Mouse (Mus musculus) thymus, adult 18-20 months (tissue): ENCODE results near the gene Frmd6.

Source experiments
- DNase-seq, 2 experiments: peaks; one replicate each; pipeline ENCODE4 v3.0.0; 2022; ENCODE audit warnings: mixed read lengths in 2 of 2

The Frmd6 gene

DNA sequence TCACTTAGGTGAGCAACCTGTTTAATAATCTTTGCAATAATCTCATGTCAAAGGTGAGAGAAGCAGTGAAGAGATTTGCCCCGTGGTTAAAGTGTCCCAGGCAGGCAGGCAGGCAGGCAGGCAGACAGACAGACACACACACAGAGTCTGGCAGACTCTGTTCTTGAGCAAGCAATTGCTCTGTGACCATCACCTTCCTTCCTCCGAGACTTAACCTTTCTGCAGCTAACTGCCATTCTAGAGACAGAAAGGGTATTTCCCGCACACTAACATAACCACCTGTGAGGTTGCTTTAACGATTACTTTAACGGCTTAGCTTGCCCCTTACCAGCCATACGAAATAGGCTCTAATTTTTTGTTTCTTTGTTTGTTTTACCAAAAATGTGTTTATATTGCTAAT, 30.4 kb downstream of the Frmd6 start:
- no peak for DNase-seq

DNA sequence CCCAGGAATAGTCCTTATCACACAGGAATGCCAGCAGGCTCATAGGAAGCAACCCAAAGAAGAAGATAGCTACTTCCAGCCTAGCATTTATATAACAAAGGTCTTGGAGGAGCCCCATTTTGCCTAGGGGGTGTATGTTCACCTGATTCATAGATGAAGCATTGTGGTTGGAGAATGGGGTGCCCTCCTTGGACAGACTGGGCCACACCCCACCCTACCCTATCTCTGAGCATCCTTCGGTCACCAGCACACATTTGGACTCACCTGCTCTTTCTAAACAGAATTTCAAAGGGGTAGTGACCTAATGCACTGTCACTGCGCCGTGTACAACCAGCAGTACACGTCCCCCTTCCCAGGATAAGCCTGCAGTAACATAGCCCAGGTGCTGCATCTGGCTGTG, 31.5 kb downstream of the Frmd6 start:
- DNase-seq, result no peak

DNA sequence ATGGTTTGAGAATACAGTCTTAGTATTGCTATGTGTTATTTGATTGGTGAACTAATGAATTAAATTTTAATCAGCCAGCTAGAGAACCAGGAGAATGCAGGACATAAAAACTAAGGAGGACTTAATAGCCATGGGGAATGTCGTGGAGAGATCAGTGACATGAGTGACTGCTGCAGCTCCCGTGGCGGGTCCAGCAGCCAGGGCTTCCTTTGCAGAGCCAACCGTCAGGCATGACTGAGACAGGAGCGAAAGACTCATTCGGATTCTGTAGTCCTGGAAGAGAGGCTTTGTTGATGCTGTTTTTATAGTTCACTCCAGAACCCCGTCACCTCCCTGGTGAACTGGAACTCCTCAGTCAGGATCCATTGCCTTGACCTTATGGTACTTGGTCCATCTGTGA, 38.0 kb downstream of the Frmd6 start:
- no peak for DNase-seq

DNA sequence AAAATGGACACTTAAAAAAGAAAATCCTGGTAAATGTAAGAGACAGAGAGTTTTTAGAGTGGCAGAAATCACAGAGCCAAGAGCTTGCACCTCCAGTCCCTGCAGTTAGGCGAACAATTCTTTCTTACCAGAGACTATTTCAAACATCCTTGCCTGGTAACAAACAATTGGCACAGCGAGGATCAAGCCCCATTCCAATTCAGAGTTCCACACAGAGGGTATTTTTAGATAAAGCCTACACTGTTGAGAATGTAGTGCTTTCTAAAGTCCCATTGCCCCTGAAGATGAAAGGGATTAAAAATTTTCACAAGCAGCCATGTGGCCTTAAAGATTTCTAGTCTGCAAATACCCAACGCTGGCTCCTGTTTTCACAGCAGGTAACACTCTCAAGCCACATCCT, 42.5 kb downstream of the Frmd6 start:
- DNase-seq, result no peak

DNA sequence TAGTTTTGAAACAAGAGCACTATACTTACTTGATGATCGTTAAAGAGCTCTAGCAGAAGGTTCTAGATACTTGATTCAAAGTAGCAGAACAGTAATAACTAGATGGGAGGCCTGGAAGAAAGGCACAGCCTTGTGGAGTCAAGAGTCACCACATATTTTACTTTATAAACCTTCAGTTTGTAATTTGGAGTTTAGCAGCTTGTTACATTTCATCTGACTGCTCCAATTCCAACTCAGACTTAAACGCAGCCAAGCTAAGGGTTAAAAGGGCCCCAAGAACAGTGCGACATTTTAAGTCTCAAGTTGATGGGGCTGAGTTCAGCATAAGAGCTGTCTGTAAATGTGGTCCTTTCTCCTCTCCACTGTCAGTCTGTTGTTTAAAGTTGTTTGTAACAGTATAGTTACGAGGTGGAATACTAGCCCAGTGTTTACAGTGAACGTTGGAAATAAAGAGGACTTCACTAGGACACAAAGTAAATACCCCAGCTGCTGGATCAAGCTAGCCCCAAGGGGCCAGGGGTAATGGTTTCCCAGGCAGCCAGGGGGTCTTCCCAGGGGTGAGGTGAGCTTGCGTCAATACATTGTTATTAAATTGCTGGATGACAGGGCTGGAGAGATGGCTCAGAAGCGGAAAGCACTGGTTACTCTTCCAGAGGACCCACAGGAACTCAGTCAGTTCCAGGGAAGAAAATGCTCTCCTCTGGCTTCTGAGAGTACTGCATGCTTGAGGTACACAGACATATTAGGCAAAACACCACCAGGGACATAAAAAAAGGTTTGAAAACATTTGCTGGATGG, 43.1 kb downstream of the Frmd6 start:
- no peak for DNase-seq

DNA sequence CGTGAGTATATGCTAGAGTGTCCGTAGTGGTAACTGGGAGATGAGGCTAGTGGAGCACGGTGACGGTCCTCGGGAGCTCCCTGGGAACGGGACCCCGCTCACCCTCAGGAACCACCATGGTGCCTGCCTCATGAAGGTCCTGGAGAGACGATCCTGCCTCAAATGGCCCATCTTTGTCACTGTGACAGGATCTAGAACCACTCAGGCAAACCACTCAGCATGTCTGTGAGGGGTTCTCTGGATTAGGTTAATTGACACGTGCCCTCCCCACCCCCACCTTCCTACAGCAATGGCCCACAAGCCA, 43.6 kb downstream of the Frmd6 start:
- DNase-seq, result no peak

DNA sequence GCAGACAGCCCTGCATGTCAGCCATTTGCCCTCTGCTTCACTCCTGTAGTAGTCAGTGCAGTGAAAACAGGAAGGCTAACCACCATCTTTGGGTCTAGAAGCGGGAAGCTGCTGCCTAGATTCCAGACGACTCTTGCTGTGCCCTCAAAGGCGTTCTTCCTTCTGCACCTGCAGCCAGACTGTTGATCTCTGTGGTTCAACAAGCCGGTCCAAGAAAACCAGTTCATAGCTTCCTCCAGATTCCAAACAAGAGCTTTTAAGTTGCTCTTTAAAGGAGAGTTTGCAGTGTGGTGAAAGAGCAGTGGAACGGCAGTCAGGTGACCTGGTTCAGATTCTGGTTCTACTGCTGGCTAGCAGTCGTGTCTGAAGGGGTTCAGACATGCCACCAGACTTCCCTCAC, 48.2 kb downstream of the Frmd6 start:
- peak; percentile 27 to 59 for DNase-seq

DNA sequence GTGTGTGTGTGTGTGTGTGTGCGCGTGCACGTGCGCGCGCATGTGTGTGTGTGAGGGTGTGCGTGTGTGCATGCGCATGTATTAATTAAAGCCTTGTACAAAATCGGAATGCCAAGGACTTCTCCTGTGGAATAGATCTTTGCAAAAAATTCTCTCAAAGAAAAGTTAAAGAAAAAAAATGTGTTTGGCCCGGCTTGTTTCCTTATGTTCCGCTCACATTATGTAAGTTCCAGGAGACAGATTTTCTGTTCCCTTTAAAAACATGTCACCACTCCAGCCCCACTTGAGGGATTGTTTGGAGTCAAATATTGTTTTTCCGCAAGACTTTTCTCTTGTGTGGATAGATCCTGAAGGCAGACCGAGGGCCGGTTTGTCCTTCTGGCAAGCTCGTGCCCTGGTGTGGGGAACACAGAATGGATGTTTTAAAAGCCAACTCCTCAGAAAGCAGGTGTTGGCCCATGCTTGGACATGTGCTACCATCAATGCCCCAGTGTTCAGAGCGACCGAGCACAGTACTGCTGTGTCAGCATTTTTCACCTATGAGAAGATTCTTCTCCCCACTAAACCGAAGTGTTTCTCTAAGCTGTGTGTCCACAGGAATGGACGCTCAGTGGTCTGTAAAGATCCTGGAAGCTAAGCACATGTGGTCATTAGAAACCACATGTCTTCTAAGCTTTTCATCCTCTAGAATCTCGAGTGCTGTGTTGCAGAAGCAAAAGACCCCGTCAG, 51.1 kb downstream of the Frmd6 start:
- DNase-seq, result no peak

DNA sequence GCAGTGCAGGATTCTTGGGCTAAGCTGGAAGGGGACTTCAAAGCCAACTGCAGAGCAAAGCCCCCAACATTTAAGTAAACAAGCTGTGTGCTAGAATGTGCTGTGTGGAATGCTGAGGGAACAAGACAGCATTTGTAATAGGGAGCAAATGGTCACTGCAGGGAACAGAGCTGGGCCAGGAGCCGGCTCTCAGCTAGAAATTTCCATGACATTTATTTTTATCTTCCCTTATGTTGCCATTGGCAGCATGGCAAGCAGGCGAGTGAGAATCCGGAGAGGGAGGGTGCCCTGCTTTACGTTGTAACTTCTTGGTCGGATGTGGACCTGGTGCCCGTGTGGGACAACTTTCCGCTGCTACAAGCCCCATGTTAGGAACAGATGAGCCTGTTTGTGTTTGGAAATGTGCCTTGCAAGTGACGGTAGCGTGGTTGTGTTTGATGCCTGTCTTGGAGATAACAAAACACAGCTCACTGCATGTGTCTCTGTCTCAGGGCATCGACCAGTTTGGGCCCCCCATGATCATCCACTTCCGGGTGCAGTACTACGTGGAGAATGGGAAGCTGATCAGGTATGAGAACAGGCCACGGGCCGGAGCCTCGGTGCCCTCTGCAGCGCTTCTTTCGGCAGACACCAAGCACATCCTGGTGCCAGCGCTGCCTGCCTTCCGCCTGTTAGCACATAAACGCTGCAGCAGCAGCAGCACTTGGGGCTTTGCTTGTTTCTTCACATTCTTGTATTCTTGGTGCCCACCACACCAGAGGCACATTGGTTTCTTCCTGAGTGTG, 52.8 kb downstream of the Frmd6 start:
- DNase-seq, result no peak

DNA sequence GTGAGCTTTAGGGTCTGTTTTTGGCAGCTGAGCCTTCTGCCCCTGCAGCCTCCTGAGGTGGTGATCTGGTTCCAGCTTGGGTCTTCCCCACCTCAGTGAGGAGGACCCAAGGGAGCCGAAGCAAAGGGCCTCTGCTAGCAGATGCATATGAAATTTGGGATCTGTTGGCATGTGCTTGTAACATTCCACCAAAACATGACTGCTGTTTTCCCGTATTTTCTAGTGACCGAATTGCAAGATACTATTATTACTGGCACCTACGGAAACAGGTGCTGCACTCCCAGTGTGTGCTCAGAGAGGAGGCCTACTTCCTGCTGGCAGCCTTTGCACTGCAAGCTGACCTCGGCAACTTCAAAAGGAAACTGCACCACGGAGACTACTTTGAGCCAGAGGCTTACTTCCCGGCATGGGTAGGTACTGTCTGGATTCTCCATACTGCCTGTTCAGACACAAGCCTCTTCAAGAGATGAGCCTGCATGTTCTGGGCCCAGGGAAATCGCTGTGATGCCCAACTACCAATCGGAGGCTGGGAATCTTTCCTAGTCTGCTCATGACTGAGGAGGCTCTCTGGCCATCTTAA, 55.2 kb downstream of the Frmd6 start:
- no peak for DNase-seq

DNA sequence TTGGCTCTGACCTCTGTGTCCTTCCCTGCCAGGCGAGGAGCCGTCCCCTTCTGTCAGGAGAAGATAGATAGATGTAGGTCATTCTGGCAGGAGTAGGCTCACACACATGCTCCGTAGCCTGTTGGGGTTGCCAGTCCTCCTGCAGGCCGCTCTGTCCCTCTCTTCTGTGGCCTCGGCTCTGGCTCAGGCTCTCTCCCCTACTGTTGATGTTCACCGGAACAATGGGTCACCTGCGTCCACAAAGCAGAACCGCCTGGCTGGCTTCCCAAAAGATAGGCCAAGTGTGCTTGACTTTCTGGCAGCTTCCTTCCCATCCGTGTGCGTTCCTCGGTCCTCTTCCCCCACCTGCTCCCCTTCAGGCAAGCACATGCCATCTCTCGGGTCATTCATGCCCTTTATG, 56.0 kb downstream of the Frmd6 start:
- DNase-seq, result no peak

DNA sequence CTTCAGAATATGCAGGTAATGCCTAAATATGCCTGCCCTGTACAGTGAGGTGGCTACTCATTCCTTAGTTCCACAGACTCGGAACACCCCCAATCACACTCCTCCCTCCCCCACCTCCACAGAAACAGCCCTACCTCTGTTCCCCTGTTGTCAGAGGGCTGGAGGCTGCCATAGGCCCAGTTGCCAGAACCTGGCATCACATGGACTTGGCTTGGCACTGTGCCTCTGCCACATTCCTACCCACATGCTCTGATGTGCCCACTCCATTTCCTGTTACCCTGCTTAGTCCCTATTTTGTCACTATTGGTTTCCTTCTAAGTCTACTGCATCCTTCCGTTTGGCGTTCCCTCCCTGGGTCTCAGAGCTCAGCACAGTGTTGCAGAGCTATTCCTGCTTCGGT, 56.5 kb downstream of the Frmd6 start:
- no peak for DNase-seq

DNA sequence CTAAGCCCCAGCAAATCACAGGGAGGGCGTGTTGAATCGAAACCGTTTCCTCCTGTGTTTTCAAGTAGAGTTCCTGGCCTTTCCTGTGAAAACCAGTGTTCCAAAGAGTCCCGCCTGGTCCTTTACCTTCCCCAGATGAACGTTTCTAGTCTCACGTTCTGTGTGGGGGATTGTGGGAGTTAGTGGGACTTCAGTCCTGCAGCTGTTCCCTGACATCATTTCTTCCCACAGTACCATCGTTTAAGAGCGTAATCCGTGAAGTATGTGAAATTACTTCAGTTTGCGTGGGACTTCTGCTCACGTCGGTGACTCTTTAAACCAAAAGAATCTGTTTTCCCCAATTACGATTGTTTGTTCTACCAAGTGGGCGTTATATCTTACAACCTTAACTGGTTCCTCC, 57.8 kb downstream of the Frmd6 start:
- no peak for DNase-seq

DNA sequence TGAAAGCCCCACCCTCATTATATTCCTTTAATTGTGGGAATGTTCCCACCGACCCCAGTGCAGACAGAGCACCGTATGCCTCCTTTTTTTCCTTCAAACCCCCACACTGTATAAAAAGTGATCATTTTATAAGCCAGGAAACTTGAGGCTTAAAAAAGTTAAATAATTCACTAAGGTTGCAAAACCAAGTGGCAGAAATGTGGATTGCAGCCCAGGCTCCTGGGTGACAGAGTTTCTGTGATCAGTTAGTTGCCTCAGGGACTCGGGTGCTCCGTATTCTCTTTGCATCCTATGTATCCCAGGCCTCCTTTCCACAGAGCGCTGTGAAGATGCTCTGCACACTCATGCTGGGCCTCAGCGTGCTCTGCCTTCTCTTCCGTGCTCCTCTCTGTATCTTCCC, 58.8 kb downstream of the Frmd6 start:
- no peak for DNase-seq

DNA sequence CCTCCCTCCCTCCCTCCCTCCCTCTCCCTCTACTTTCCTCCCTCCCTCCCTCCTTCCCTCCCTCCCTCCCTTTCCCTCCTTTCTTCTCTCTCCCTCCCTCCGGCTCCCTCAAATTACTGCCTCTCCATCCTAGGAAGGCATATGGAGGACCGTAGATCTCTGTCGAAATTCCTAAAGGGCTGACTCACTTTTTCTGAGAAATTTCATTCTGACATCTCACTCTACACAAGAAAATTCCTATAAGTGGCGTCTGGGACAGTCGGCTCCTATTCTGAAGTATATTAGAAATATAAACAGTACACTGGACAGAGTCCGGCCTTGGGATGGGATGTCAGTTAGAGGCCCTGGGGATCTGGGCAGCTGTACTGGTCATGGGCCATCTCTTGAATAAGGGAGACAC, 59.7 kb downstream of the Frmd6 start:
- no peak for DNase-seq

DNA sequence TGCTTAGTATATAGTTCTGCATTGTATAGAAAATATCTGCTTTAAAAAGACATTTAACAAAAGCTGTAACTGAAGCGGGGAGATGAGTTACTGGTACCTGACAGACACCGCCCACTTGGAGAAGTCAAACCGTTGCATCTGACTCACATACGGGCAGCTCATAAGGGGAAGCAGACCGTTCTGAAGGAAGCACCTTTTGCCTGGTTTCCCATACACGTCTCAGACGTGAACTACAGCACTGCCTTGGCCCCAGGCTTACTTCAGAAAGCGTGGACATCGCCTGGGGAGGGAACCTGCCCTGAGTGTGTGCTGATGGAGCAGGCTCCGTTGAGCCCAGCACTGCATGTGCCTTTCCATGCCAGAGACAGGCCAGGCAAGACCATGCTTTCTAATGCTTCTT, 60.3 kb downstream of the Frmd6 start:
- DNase-seq, result no peak

DNA sequence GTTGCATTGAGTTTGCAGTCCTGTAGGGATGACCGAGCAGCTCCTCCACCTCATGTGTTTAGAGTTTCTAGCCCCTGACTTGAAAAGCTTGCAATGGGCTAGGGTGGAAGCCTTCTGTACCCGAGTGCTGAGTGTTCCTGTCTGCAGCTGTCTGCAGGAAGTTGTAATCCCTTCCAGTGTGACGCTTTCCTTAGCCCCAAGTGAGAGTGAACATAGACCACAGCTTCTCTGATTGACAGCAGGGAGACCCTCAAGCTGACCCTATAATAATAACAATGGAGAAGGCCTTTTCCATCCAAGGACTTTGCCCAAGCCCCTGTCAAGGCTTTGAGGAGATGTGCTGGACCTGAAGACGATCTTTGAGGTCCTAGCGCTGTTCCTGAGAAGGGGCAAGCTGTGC, 65.1 kb downstream of the Frmd6 start:
- no peak for DNase-seq

DNA sequence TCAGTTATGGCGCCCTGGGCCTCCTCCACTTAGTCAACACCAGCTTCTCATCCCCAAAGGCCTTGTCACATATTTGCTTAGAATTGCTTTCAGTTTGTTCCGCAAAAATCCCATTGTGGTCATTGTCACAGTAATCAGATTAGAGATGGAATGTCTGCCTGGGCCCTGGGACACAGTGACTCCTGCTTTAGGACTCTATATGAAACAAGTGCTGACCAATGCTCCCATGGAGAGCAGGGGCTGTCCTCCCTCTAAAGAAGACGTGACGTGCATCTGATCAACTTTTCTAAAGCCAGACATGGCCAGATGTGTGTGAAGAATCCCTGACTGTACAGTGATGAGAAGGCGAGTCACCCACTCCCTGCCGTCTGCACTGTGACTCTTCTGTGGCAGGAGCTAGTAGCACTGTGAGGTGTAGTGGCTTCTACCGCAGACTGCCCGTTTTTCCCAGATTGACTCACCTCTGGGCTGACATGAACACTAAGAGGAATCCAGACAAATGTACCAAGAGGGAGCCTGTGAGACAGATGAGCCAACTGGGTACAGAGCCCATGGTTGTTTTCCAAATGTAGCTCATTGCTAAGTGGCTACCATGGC, 65.7 kb downstream of the Frmd6 start:
- DNase-seq, result no peak

DNA sequence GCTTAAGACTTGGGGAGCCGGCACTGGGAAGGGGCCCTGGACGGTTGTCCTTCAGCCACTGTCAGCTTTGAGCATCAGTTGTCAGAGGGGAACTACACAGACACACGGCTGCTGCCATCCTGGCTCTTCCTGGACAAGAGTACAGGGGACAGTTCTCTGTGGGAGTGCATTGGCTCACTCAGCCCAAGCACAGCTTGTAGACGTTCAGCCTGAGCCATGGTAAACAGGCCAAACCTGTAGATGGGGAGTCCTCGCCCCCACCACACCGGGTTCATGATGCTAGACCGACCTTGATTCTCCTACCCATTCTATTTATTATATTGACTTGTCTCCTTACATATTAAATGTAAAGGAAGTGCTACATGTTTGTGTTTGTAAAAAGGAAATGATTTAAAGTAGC, 70.0 kb downstream of the Frmd6 start:
- DNase-seq, result no peak

DNA sequence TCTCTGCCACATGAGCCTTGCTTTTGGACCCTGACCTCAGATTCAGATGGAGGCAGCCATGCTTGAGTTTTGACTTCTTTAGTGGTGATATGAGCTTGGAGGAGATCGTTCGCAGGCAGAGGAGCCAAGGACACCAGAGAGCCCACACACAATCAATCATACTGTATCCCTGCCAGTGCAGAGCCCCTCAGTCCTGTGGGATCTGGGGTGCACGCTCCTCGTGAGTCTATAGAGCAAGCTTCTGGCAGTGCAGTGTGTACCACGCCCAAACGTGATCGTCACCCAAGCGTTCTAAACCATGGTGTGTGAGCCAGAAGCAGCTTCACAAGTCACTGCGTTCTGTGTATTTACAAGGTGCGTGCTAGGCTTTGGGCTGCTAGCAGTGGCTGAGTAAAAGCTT, 70.8 kb downstream of the Frmd6 start:
- no peak for DNase-seq

DNA sequence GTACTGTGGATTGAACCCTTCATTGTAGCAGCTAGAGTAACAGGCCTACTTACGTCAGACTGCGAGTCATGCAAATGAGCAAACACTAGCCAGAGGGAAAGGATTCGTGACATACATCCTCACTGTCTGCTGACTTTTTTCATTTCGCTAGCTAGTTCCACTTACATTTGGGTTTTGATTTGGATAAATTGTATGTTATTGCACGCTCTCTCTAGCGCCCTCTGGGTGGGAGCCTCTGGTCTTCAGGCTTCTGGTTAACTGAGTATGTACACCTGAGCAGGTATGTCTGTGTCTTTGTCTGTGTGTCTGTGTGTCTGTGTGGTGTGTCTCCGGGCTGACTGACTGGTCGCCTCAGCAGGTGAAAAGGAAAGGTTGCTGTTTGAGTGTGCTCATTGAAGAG, 72.1 kb downstream of the Frmd6 start:
- DNase-seq, result no peak

DNA sequence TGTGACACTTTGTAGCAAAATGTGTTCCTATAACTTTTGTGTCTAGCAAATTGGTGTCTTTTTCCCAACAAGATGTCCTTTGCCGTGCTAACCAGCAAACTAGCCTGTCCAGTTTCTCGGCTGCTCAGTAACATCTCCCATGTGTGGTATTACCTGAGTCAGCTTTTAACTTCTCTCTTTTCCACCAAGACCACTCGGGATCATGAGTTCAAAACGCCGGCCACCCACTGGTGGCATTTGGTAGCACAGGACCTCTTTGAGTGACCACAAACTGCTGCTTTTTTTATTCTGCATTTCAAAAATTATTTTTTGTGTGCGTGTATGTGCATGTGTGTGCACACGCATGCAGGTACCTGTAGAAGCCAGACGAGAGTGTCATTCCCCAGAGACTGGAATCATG, 73.1 kb downstream of the Frmd6 start:
- DNase-seq, result no peak

DNA sequence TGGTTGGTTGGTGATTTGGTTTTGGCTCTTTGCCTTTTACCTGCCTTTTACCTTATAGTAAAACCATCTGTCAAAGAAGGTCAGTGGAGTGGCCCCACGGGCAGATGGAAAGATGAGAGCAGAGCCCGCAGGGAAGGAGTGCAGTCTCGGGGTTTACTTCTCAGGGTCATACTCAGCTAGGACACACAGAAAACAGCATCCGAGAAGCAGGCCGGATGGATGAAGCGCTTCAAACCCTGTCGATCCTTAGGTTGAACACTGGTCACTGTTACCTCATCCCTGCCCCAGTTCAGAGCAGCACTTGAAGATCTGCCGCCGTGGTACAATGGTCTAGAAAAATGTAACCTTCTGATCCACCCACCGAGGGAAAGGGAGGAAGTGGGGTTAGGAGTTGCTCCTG, 79.2 kb downstream of the Frmd6 start:
- no peak for DNase-seq
